Comparison of ENCODE assay signal across 8 mouse cellular contexts in genomic region chr7:110627099-110627482, GRCm38 (mm10). TPM values are rescaled to one million over a fixed set of nuclear protein-coding genes. Genes with fewer than 3 reads are reported as not detected.
DNase-seq lines count a peak whose midpoint lies in the region; ATAC-seq and TF ChIP-seq lines count a peak whose summit lies in the region.

No protein-coding gene starts in this region.

- H3K4me3 ChIP-seq in liver, adult 2 months (ENCODE audit: insufficient read depth, low read depth, low read length), result peak overlapping the region; percentile 44; the same call in 1 of the 2 replicates
- H3K4me3 ChIP-seq in embryonic facial prominence, embryonic 10.5 days, result peak overlapping the region; percentile 59
- peak overlapping the region; percentile 40 for H3K4me3 ChIP-seq in hindbrain, embryonic 12.5 days
- H3K4me3 ChIP-seq in liver, embryonic 15.5 days (replicated peaks), result peak overlapping the region; percentile 43

- no peaks in the 10 kb centered on the region for H3K9me3 ChIP-seq in embryonic facial prominence, embryonic 10.5 days
- no peaks in the 10 kb centered on the region for H3K9me3 ChIP-seq in hindbrain, embryonic 12.5 days (replicated peaks)
- H3K9me3 ChIP-seq in liver, embryonic 15.5 days (replicated peaks), result no peaks in the 10 kb centered on the region

- no peaks in the 10 kb centered on the region for H3K79me2 ChIP-seq in liver, adult 2 months (ENCODE audit: control insufficient read depth, insufficient read depth, low read length)

- no peak overlapping the region; the same call in 1 of the 2 replicates for H3K9ac ChIP-seq in liver, adult 2 months (ENCODE audit: low read depth, low read length)
- H3K9ac ChIP-seq in hindbrain, embryonic 12.5 days, result no peak overlapping the region
- no peak overlapping the region for H3K9ac ChIP-seq in liver, embryonic 15.5 days

- TF ChIP-seq CTCF in liver, adult 2 months (IDR thresholded peaks at IDR 0.05; ENCODE audit: low read depth, low read length), result peak; percentile 38; the same call in 1 of the 2 replicates

- no peak for ATAC-seq in hindbrain, embryonic 12.5 days (ENCODE audit: low FRiP score)
- no peak for ATAC-seq in liver, embryonic 15.5 days (ENCODE audit: insufficient read depth)

- H3K4me2 ChIP-seq in hindbrain, embryonic 12.5 days (replicated peaks), result peak overlapping the region; percentile 78
- H3K4me2 ChIP-seq in liver, embryonic 15.5 days, result peak overlapping the region; percentile 64

- TF ChIP-seq POLR2A in liver, adult 2 months (IDR thresholded peaks at IDR 0.05; ENCODE audit: extremely low read depth, insufficient read depth, low read length), result no peak

- no peak for DNase-seq in liver, adult 2 months (ENCODE audit: extremely low read depth, low read depth, low spot score)
- DNase-seq in liver, result no peak
- DNase-seq in embryonic facial prominence, embryonic 10.5 days (ENCODE audit: low spot score), result peak; percentile 63
- DNase-seq in thymus, postnatal 25 days, result peak; percentile 51
- no peak for DNase-seq in layer of hippocampus, postnatal 14 days (ENCODE audit: low spot score in 2 of 2)
- no peak for DNase-seq in adrenal gland, postnatal 25 days

- peaks cover 19% of the 10 kb centered on the region for H3K4me1 ChIP-seq in liver, adult 2 months (ENCODE audit: control insufficient read depth, insufficient read depth, low read length)
- peaks cover 50% of the 10 kb centered on the region for H3K4me1 ChIP-seq in embryonic facial prominence, embryonic 10.5 days
- peaks cover 45% of the 10 kb centered on the region for H3K4me1 ChIP-seq in hindbrain, embryonic 12.5 days
- peaks cover 16% of the 10 kb centered on the region for H3K4me1 ChIP-seq in liver, embryonic 15.5 days (replicated peaks)

- H3K27me3 ChIP-seq in liver, adult 2 months (ENCODE audit: control insufficient read depth, insufficient read depth, low read length), result no peaks in the 10 kb centered on the region
- peaks cover 89% of the 10 kb centered on the region for H3K27me3 ChIP-seq in embryonic facial prominence, embryonic 10.5 days (replicated peaks; ENCODE audit: low read depth, poor library complexity, severe bottlenecking)
- H3K27me3 ChIP-seq in hindbrain, embryonic 12.5 days, result peaks cover 79% of the 10 kb centered on the region
- H3K27me3 ChIP-seq in liver, embryonic 15.5 days, result peaks cover 95% of the 10 kb centered on the region

- no peak overlapping the region for H3K27ac ChIP-seq in liver, adult 2 months (replicated peaks; ENCODE audit: insufficient read depth, low read depth, low read length)
- H3K27ac ChIP-seq in embryonic facial prominence, embryonic 10.5 days (replicated peaks), result no peak overlapping the region
- H3K27ac ChIP-seq in hindbrain, embryonic 12.5 days, result no peak overlapping the region
- H3K27ac ChIP-seq in liver, embryonic 15.5 days (replicated peaks), result no peak overlapping the region

- WGBS in liver, adult 2 months, result 5% methylated on average over 12 of the region's 12 CpGs
- WGBS in embryonic facial prominence, embryonic 10.5 days, result under 1% methylated on average over 12 of the region's 12 CpGs
- under 1% methylated on average over 12 of the region's 12 CpGs for WGBS in hindbrain, embryonic 12.5 days
- 1% methylated on average over 12 of the region's 12 CpGs for WGBS in liver, embryonic 15.5 days (ENCODE audit: insufficient replicate concordance)

- H3K36me3 ChIP-seq in liver, adult 2 months (ENCODE audit: control insufficient read depth, insufficient read depth, low read length), result no peaks in the 10 kb centered on the region
- H3K36me3 ChIP-seq in embryonic facial prominence, embryonic 10.5 days (replicated peaks), result no peaks in the 10 kb centered on the region
- H3K36me3 ChIP-seq in hindbrain, embryonic 12.5 days, result no peaks in the 10 kb centered on the region
- H3K36me3 ChIP-seq in liver, embryonic 15.5 days (replicated peaks), result no peaks in the 10 kb centered on the region

RNA-seq across cellular contexts. Expression of gene Adm, which starts 0.4 kb away (rescaled TPM):
- total RNA-seq in liver, adult 2 months (2014; rRNA removed), result 1.3 and 3.0 TPM in 2 replicates
- polyA plus RNA-seq in liver, adult 2 months (2012; rRNA removed), result 1.5 and 2.5 TPM in 2 replicates
- polyA plus RNA-seq in embryonic facial prominence, embryonic 10.5 days (2016; fragmentation: Nextera tagmentation; extraction: Ambion mirVana), result 1.9 and 2.9 TPM in 2 replicates
- 4.0 and 4.2 TPM in 2 replicates for polyA plus RNA-seq in hindbrain, embryonic 12.5 days (2016; fragmentation: Nextera tagmentation; extraction: Ambion mirVana)
- polyA plus RNA-seq in liver, embryonic 15.5 days (2015; fragmentation: Nextera tagmentation; extraction: Ambion mirVana), result 2.2 and 2.7 TPM in 2 replicates
- 1 to 10 TPM; 1.5 to 2.4 TPM for total RNA-seq in layer of hippocampus, postnatal 14 days (2021)
- 12.6 and 20.1 TPM in 2 replicates for total RNA-seq in adrenal gland, postnatal 25 days (2021)

RNA-seq across cellular contexts. Expression of gene Sbf2, which starts 12.4 kb away (rescaled TPM):
- 19.6 and 19.7 TPM in 2 replicates for total RNA-seq in liver, adult 2 months (2014; rRNA removed)
- 6.6 and 7.2 TPM in 2 replicates for polyA plus RNA-seq in liver, adult 2 months (2012; rRNA removed)
- 27.8 and 29.5 TPM in 2 replicates for polyA plus RNA-seq in embryonic facial prominence, embryonic 10.5 days (2016; fragmentation: Nextera tagmentation; extraction: Ambion mirVana)
- polyA plus RNA-seq in hindbrain, embryonic 12.5 days (2016; fragmentation: Nextera tagmentation; extraction: Ambion mirVana), result 56.0 and 61.8 TPM in 2 replicates
- polyA plus RNA-seq in liver, embryonic 15.5 days (2015; fragmentation: Nextera tagmentation; extraction: Ambion mirVana), result 5.3 and 7.1 TPM in 2 replicates
- total RNA-seq in layer of hippocampus, postnatal 14 days (2021), result 10 to 100 TPM; 76.7 to 81.4 TPM
- total RNA-seq in adrenal gland, postnatal 25 days (2021), result 37.3 and 57.0 TPM in 2 replicates

Comparison
In these comparisons a context has a peak if more than half of its experiments do, and no peak if none do; other contexts are left out.
1. DNase-seq: peak in embryonic facial prominence, embryonic 10.5 days (single experiment) and thymus, postnatal 25 days (single experiment); none in liver, adult 2 months (single experiment), liver (single experiment), layer of hippocampus, postnatal 14 days (0 of 2) and adrenal gland, postnatal 25 days (single experiment).
2. Peak in every context shown above with its lines, with median percentiles within 50 percentile points of each other: H3K4me3 ChIP-seq.